Mouse (Mus musculus) neutrophil, adult 65 days (primary cell): ENCODE data around the gene Sf3b2. TPM values are rescaled to one million over a fixed set of nuclear protein-coding genes. Genes with fewer than 3 reads are reported as not detected.

Source experiments
- total RNA-seq: library from RNA; stranded (reverse); gene quantifications from 2 replicates; pipeline ENCODE4 v1.2.4, GENCODE M21; 2023

The Sf3b2 gene
- 206 and 260 TPM in 2 replicates for total RNA-seq

GRCm38 (mm10) chr19:5294972-5295735 lies at the start of gene Sf3b2:
Gene Sf3b2 (minus strand): TSS chr19:5295455.

GRCm38 (mm10) chr19:5335441-5335840 lies 40.2 kb upstream of the Sf3b2 start, which contains the start of gene Catsper1:
Gene Catsper1 (plus strand): TSS chr19:5335741.

GRCm38 (mm10) chr19:5297903-5298800 lies 2.9 kb upstream of the Sf3b2 start, which contains the start of gene Gal3st3:
Gene Gal3st3 (plus strand): TSS chr19:5298331.

GRCm38 (mm10) chr19:5272801-5273733 lies 22.2 kb downstream of the Sf3b2 start, which contains the start of gene Pacs1:
Gene Pacs1 (minus strand): TSS chr19:5273119.

Other genes with a start within 250 kb of the Sf3b2 start
- 1.6 and 3.1 TPM in 2 replicates for gene Rin1, start 245.0 kb downstream of the Sf3b2 start, total RNA-seq
- gene Cd248, start 227.4 kb downstream of the Sf3b2 start, total RNA-seq: not detected in 2 replicates
- gene Tmem151a, start 209.9 kb downstream of the Sf3b2 start, total RNA-seq: 0.13 and 0.14 TPM in 2 replicates
- gene Yif1a, start 206.9 kb downstream of the Sf3b2 start, total RNA-seq: 10.0 and 14.1 TPM in 2 replicates
- gene Cnih2, start 196.9 kb downstream of the Sf3b2 start, total RNA-seq: 0.93 and 1.0 TPM in 2 replicates
- 130 and 138 TPM in 2 replicates for gene Rab1b, start 188.4 kb downstream of the Sf3b2 start, total RNA-seq
- 10.9 and 15.3 TPM in 2 replicates for gene Klc2, start 176.9 kb downstream of the Sf3b2 start, total RNA-seq
- 101 and 135 TPM in 2 replicates for gene Pacs1, start 22.3 kb downstream of the Sf3b2 start, total RNA-seq
- not detected in 2 replicates for gene Gal3st3, start 2.9 kb upstream of the Sf3b2 start, total RNA-seq
- gene Catsper1, start 40.3 kb upstream of the Sf3b2 start, total RNA-seq: not detected in 2 replicates
- not detected in 2 replicates for gene Cst6, start 54.1 kb upstream of the Sf3b2 start, total RNA-seq
- 25.6 and 30.1 TPM in 2 replicates for gene Eif1ad, start 71.3 kb upstream of the Sf3b2 start, total RNA-seq
- gene Banf1, start 71.7 kb upstream of the Sf3b2 start, total RNA-seq: 53.8 TPM in 2 replicates
- 131 and 134 TPM in 2 replicates for gene Sart1, start 93.2 kb upstream of the Sf3b2 start, total RNA-seq
- gene Tsga10ip, start 107.1 kb upstream of the Sf3b2 start, total RNA-seq: 0.95 TPM in 1 of 2 replicates, not detected in the other
- gene Drap1, start 129.5 kb upstream of the Sf3b2 start, total RNA-seq: 102 and 116 TPM in 2 replicates
- 30.0 and 39.2 TPM in 2 replicates for gene AI837181, start 129.7 kb upstream of the Sf3b2 start, total RNA-seq
- gene Fosl1, start 152.1 kb upstream of the Sf3b2 start, total RNA-seq: 73.4 and 88.0 TPM in 2 replicates
- gene Ccdc85b, start 162.4 kb upstream of the Sf3b2 start, total RNA-seq: 0.98 and 1.6 TPM in 2 replicates
- 48.7 and 54.0 TPM in 2 replicates for gene Fibp, start 165.2 kb upstream of the Sf3b2 start, total RNA-seq
- gene Ctsw, start 173.1 kb upstream of the Sf3b2 start, total RNA-seq: 0.51 TPM in 1 of 2 replicates, not detected in the other
- 0.79 TPM in 1 of 2 replicates, not detected in the other for gene Efemp2, start 178.5 kb upstream of the Sf3b2 start, total RNA-seq
- 11.7 and 16.5 TPM in 2 replicates for gene Mus81, start 192.9 kb upstream of the Sf3b2 start, total RNA-seq
- 1,517 and 1,622 TPM in 2 replicates for gene Cfl1, start 195.0 kb upstream of the Sf3b2 start, total RNA-seq
- not detected in 2 replicates for gene 1700020D05Rik, start 208.3 kb upstream of the Sf3b2 start, total RNA-seq
- gene Snx32, start 215.1 kb upstream of the Sf3b2 start, total RNA-seq: 1.5 and 2.2 TPM in 2 replicates